Mouse (Mus musculus) cortical plate, adult 2 months (tissue): ENCODE results near the gene AI837181. TPM values are rescaled to one million over a fixed set of nuclear protein-coding genes. Genes with fewer than 3 reads are reported as not detected.

Experiments used
- H3K27ac ChIP-seq: fragments of 200-500 bp; 2 replicates; pipeline ENCODE4 v1.5.1; 2012; ENCODE audit warnings: low read length, control low read depth, inconsistent platforms; ENCODE audit not compliant: insufficient read depth
- H3K4me1 ChIP-seq: fragments of 200-500 bp; 2 replicates; pipeline ENCODE4 v1.6.1; 2011; ENCODE audit warnings: low read length; ENCODE audit not compliant: control insufficient read depth, insufficient read depth
- H3K4me3 ChIP-seq: fragments of 200-500 bp; 2 replicates; pipeline ENCODE4 v1.5.1; 2011; ENCODE audit warnings: mild to moderate bottlenecking, low read length, control low read depth; ENCODE audit not compliant: insufficient read depth
- CTCF ChIP-seq: fragments of 200-500 bp; IDR thresholded peaks from 2 replicates; pipeline ENCODE4 v1.5.1; 2011; ENCODE audit warnings: mild to moderate bottlenecking, control low read depth, low read length; ENCODE audit not compliant: insufficient read depth; ENCODE audit errors: extremely low read depth
- POLR2A ChIP-seq: fragments of 200-500 bp; IDR thresholded peaks from 2 replicates; pipeline ENCODE4 v1.6.1; 2011; ENCODE audit warnings: mild to moderate bottlenecking, low read length, control low read depth; ENCODE audit not compliant: insufficient read depth; ENCODE audit errors: extremely low read depth
- polyA plus RNA-seq: library from polyadenylated mRNA; depleted of rRNA; stranded (reverse); fragments of >200 nt; gene quantifications from 2 replicates; pipeline ENCODE4 v1.2.3, GENCODE M21; 2012; rRNA removed

The AI837181 gene
- polyA plus RNA-seq, 1 experiment, result 99.8 TPM

- H3K4me3 ChIP-seq, result peak overlapping the region; percentile 12
- H3K27ac ChIP-seq, result no peak overlapping the region
- no peaks in the 10 kb centered on the region for H3K4me1 ChIP-seq
- TF ChIP-seq CTCF, result peak; percentile 75
- no peak for TF ChIP-seq POLR2A
These were observed 39.0 kb downstream of the AI837181 start for GRCm38 (mm10) chr19:5463791-5464562.

- H3K27ac ChIP-seq, result no peak overlapping the region
- TF ChIP-seq POLR2A (no peak), CTCF (no peak)
These were observed 40.1 kb downstream of the AI837181 start for GRCm38 (mm10) chr19:5465037-5465436.

GRCm38 (mm10) chr19:5466916-5467500, 42.1 kb downstream of the AI837181 start:
- H3K4me1 ChIP-seq, result no peaks in the 10 kb centered on the region
- no peak overlapping the region for H3K27ac ChIP-seq
- no peak for TF ChIP-seq POLR2A
- no peak for TF ChIP-seq CTCF
- H3K4me3 ChIP-seq, result no peak overlapping the region

More at GRCm38 (mm10) chr19:5465037-5465436, 40.1 kb downstream of the AI837181 start:
- no peaks in the 10 kb centered on the region for H3K4me1 ChIP-seq
- H3K4me3 ChIP-seq, result no peak overlapping the region

GRCm38 (mm10) chr19:5468374-5468773, 43.4 kb downstream of the AI837181 start, which contains the start of gene Ctsw:
Ctsw (minus strand) TSS chr19:5468507.
- Histone ChIP-seq H3K27ac (no peak within 1 kb of the TSS), H3K4me3 (no peak within 1 kb of the TSS)
- TF ChIP-seq CTCF (no peak), POLR2A (no peak)

GRCm38 (mm10) chr19:5471846-5472245, 46.9 kb downstream of the AI837181 start:
- H3K27ac ChIP-seq, result no peak overlapping the region
- no peak for TF ChIP-seq CTCF
- no peak for TF ChIP-seq POLR2A
- H3K4me1 ChIP-seq, result no peaks in the 10 kb centered on the region
- no peak overlapping the region for H3K4me3 ChIP-seq

More at GRCm38 (mm10) chr19:5468374-5468773, 43.4 kb downstream of the AI837181 start, which contains the start of gene Ctsw:
- H3K4me1 ChIP-seq, result no peaks in the 10 kb centered on the region

- Histone ChIP-seq H3K4me3 (no peak overlapping the region), H3K4me1 (peaks cover 3% of the 10 kb centered on the region; the same call in 1 of the 2 replicates), H3K27ac (no peak overlapping the region)
- TF ChIP-seq POLR2A, result no peak
- no peak for TF ChIP-seq CTCF
These were observed 47.9 kb downstream of the AI837181 start for GRCm38 (mm10) chr19:5472857-5473256.

GRCm38 (mm10) chr19:5473720-5474119, 48.8 kb downstream of the AI837181 start, which contains the start of gene Efemp2:
Efemp2 (plus strand) TSS chr19:5473954.
- peak within 1 kb of the TSS; percentile 35 for H3K4me3 ChIP-seq
- TF ChIP-seq POLR2A, result peak; percentile 25; the same call in 1 of the 2 replicates
- no peak for TF ChIP-seq CTCF
- peak within 1 kb of the TSS; percentile 15; the same call in 1 of the 2 replicates for H3K27ac ChIP-seq
- H3K4me1 ChIP-seq, result peaks cover 3% of the 10 kb centered on the region; the same call in 1 of the 2 replicates

- H3K4me3 ChIP-seq, result peak overlapping the region; percentile 35
- TF ChIP-seq POLR2A, result no peak
- TF ChIP-seq CTCF, result no peak
- peaks cover 3% of the 10 kb centered on the region; the same call in 1 of the 2 replicates for H3K4me1 ChIP-seq
- peak overlapping the region; percentile 15; the same call in 1 of the 2 replicates for H3K27ac ChIP-seq
These were observed 49.5 kb downstream of the AI837181 start for GRCm38 (mm10) chr19:5474281-5475068.

GRCm38 (mm10) chr19:5475069-5475714, 50.2 kb downstream of the AI837181 start:
- H3K27ac ChIP-seq, result peak overlapping the region; percentile 15; the same call in 1 of the 2 replicates
- no peak for TF ChIP-seq POLR2A
- no peak for TF ChIP-seq CTCF
- peaks cover 3% of the 10 kb centered on the region; the same call in 1 of the 2 replicates for H3K4me1 ChIP-seq
- peak overlapping the region; percentile 35 for H3K4me3 ChIP-seq

Other genes with a start within 250 kb of the AI837181 start
- gene Pacs1, start 152.0 kb upstream of the AI837181 start, polyA plus RNA-seq, result 47.0 and 47.8 TPM in 2 replicates
- gene Sf3b2, start 129.7 kb upstream of the AI837181 start, polyA plus RNA-seq, result 151 and 159 TPM in 2 replicates
- 61.9 and 62.3 TPM in 2 replicates for gene Gal3st3, start 126.8 kb upstream of the AI837181 start, polyA plus RNA-seq
- not detected in 2 replicates for gene Catsper1, start 89.4 kb upstream of the AI837181 start, polyA plus RNA-seq
- gene Cst6, start 75.6 kb upstream of the AI837181 start, polyA plus RNA-seq, result 22.3 and 23.9 TPM in 2 replicates
- gene Eif1ad, start 58.4 kb upstream of the AI837181 start, polyA plus RNA-seq, result 26.8 and 27.0 TPM in 2 replicates
- 92.0 and 104 TPM in 2 replicates for gene Banf1, start 58.0 kb upstream of the AI837181 start, polyA plus RNA-seq
- gene Sart1, start 36.4 kb upstream of the AI837181 start, polyA plus RNA-seq, result 71.0 and 76.4 TPM in 2 replicates
- not detected in 2 replicates for gene Tsga10ip, start 22.6 kb upstream of the AI837181 start, polyA plus RNA-seq
- gene Drap1, start 165 bp upstream of the AI837181 start, polyA plus RNA-seq, result 285 and 320 TPM in 2 replicates
- gene Fosl1, start 22.4 kb downstream of the AI837181 start, polyA plus RNA-seq, result 0.21 TPM in 1 of 2 replicates, not detected in the other
- gene Ccdc85b, start 32.8 kb downstream of the AI837181 start, polyA plus RNA-seq, result 23.8 and 24.5 TPM in 2 replicates
- 129 and 131 TPM in 2 replicates for gene Fibp, start 35.5 kb downstream of the AI837181 start, polyA plus RNA-seq
- gene Ctsw, start 43.4 kb downstream of the AI837181 start, polyA plus RNA-seq, result 0.27 and 0.53 TPM in 2 replicates
- gene Efemp2, start 48.8 kb downstream of the AI837181 start, polyA plus RNA-seq, result 24.5 and 27.1 TPM in 2 replicates
- gene Mus81, start 63.3 kb downstream of the AI837181 start, polyA plus RNA-seq, result 38.6 and 39.5 TPM in 2 replicates
- 1,356 and 1,455 TPM in 2 replicates for gene Cfl1, start 65.3 kb downstream of the AI837181 start, polyA plus RNA-seq
- gene 1700020D05Rik, start 78.6 kb downstream of the AI837181 start, polyA plus RNA-seq, result 4.7 and 5.7 TPM in 2 replicates
- gene Snx32, start 85.4 kb downstream of the AI837181 start, polyA plus RNA-seq, result 150 and 162 TPM in 2 replicates
- 0.02 and 0.04 TPM in 2 replicates for gene Ovol1, start 135.5 kb downstream of the AI837181 start, polyA plus RNA-seq
- gene Ap5b1, start 142.9 kb downstream of the AI837181 start, polyA plus RNA-seq, result 3.2 and 3.3 TPM in 2 replicates
- 50.2 and 61.3 TPM in 2 replicates for gene Rnaseh2c, start 176.7 kb downstream of the AI837181 start, polyA plus RNA-seq
- 111 and 115 TPM in 2 replicates for gene Kat5, start 185.1 kb downstream of the AI837181 start, polyA plus RNA-seq
- gene Rela, start 212.3 kb downstream of the AI837181 start, polyA plus RNA-seq, result 30.9 and 32.5 TPM in 2 replicates
- gene Sipa1, start 238.6 kb downstream of the AI837181 start, polyA plus RNA-seq, result 16.9 and 17.7 TPM in 2 replicates